21 mouse cellular contexts compared by ENCODE assay signal in genomic region chr9:46086826-46087225, GRCm38 (mm10).
DNase-seq lines count a peak whose midpoint lies in the region; ATAC-seq and TF ChIP-seq lines count a peak whose summit lies in the region.
"Had no signal": no experiment of that assay in that cellular context is flagged by ENCODE, and none has a peak within 500 bp of the region (broad histone marks: within the 10 kb centered on the region; RNA-seq: fewer than 3 reads in every experiment).

No protein-coding gene starts in this region.

- no peak for TF ChIP-seq CTCF in kidney, adult 2 months (conservative IDR thresholded peaks at IDR 0.05; ENCODE audit: insufficient read depth, insufficient read length, low read depth, low read length)
- TF ChIP-seq CTCF in liver, postnatal 0 days (IDR thresholded peaks at IDR 0.05; ENCODE audit: low read depth) = no peak
- no peak for TF ChIP-seq CTCF in midbrain, postnatal 0 days (IDR thresholded peaks at IDR 0.05)

- H3K4me1 ChIP-seq in kidney, adult 2 months (ENCODE audit: control insufficient read depth, insufficient read depth, low read length) = peaks cover 57% of the 10 kb centered on the region
- H3K4me1 ChIP-seq in kidney, embryonic 15.5 days = peaks cover 24% of the 10 kb centered on the region
- peaks cover 8% of the 10 kb centered on the region; the same call in 1 of the 2 replicates for H3K4me1 ChIP-seq in liver, embryonic 11.5 days (replicated peaks; ENCODE audit: control insufficient read depth, insufficient read depth, low read length)
- H3K4me1 ChIP-seq in liver, postnatal 0 days (ENCODE audit: insufficient read depth) = peaks cover 25% of the 10 kb centered on the region
- peaks cover 4% of the 10 kb centered on the region; the same call in 1 of the 2 replicates for H3K4me1 ChIP-seq in midbrain, postnatal 0 days (ENCODE audit: insufficient read depth, low read length)
- H3K4me1 ChIP-seq: intestine, embryonic 15.5 days had no signal

- H3K4me2 ChIP-seq in kidney, embryonic 15.5 days = no peak overlapping the region
- H3K4me2 ChIP-seq in liver, embryonic 11.5 days = 0 out of 2 replicates have a peak overlapping the region, but pooled peaks have one; percentile 17
- peak overlapping the region; percentile 13 for H3K4me2 ChIP-seq in liver, postnatal 0 days (ENCODE audit: low read depth, low read length)
- no peak overlapping the region for H3K4me2 ChIP-seq in midbrain, postnatal 0 days (ENCODE audit: low read depth, low read length, poor library complexity, severe bottlenecking)
- H3K4me2 ChIP-seq: forebrain, embryonic 13.5 days; heart, embryonic 12.5 days; intestine, embryonic 15.5 days; midbrain, embryonic 11.5 days had no signal

- H3K9me3 ChIP-seq in kidney, embryonic 15.5 days (replicated peaks) = no peaks in the 10 kb centered on the region
- H3K9me3 ChIP-seq in liver, embryonic 11.5 days (ENCODE audit: control insufficient read depth, low read length) = no peaks in the 10 kb centered on the region
- no peaks in the 10 kb centered on the region for H3K9me3 ChIP-seq in liver, postnatal 0 days (ENCODE audit: low read length)
- H3K9me3 ChIP-seq in midbrain, postnatal 0 days (ENCODE audit: low read length) = no peaks in the 10 kb centered on the region
- H3K9me3 ChIP-seq: forebrain, embryonic 13.5 days; heart, embryonic 12.5 days; hindbrain, embryonic 10.5 days; intestine, embryonic 15.5 days had no signal

- DNase-seq in kidney, adult 2 months = peak; percentile 78
- DNase-seq in kidney, postnatal 25 days = peak; percentile 43 to 71
- no peak for DNase-seq in liver, embryonic 11.5 days (ENCODE audit: low spot score)
- DNase-seq in liver, postnatal 0 days = no peak
- DNase-seq in frontal cortex, postnatal 25 days (ENCODE audit: low spot score in 2 of 2) = no peak
- no peak for DNase-seq in midbrain, postnatal 0 days (ENCODE audit: low spot score)
- DNase-seq: adrenal gland, postnatal 36 days; cerebellum, adult 9-10 months; heart, postnatal 10 days; lung, adult 2 months; lung, postnatal 14 days; right cerebral cortex, postnatal 14 days; thymus, postnatal 25 days had no signal

- WGBS in kidney, adult 2 months = 42% methylated on average over 3 of the region's 3 CpGs
- 72% methylated on average over 3 of the region's 3 CpGs for WGBS in kidney, embryonic 15.5 days
- WGBS in liver, embryonic 11.5 days = 72% methylated on average over 3 of the region's 3 CpGs
- WGBS in liver, postnatal 0 days (ENCODE audit: insufficient replicate concordance) = 55% methylated on average over 3 of the region's 3 CpGs
- 84% methylated on average over 3 of the region's 3 CpGs for WGBS in midbrain, postnatal 0 days

- H3K36me3 ChIP-seq in kidney, adult 2 months (ENCODE audit: control insufficient read depth, insufficient read depth, low read length) = no peaks in the 10 kb centered on the region
- H3K36me3 ChIP-seq in kidney, embryonic 15.5 days = no peaks in the 10 kb centered on the region
- H3K36me3 ChIP-seq in liver, embryonic 11.5 days (ENCODE audit: control insufficient read depth, insufficient read depth, low read length) = no peaks in the 10 kb centered on the region
- H3K36me3 ChIP-seq in liver, postnatal 0 days (replicated peaks; ENCODE audit: insufficient read depth, low read length) = no peaks in the 10 kb centered on the region
- H3K36me3 ChIP-seq in midbrain, postnatal 0 days (ENCODE audit: insufficient read depth, low read length) = no peaks in the 10 kb centered on the region
- H3K36me3 ChIP-seq: heart, embryonic 12.5 days; hindbrain, embryonic 10.5 days; intestine, embryonic 15.5 days had no signal

- no peak for ATAC-seq in kidney, embryonic 15.5 days (replicated peaks; ENCODE audit: low FRiP score)
- no peak for ATAC-seq in liver, embryonic 11.5 days (replicated peaks; ENCODE audit: low FRiP score)
- peak; percentile 87 for ATAC-seq in liver, postnatal 0 days
- ATAC-seq in granulocyte monocyte progenitor cell, adult 5-6 weeks (replicated peaks; ENCODE audit: poor library complexity, severe bottlenecking) = no peak
- no peak for ATAC-seq in midbrain, postnatal 0 days (ENCODE audit: low FRiP score)
- ATAC-seq: forebrain, embryonic 13.5 days; hindbrain, embryonic 16.5 days; intestine, embryonic 15.5 days had no signal

- no peak for TF ChIP-seq POLR2A in kidney, adult 2 months (IDR thresholded peaks at IDR 0.05; ENCODE audit: low read depth, low read length)

- H3K4me3 ChIP-seq in kidney, adult 2 months (ENCODE audit: insufficient read depth, low read depth, low read length) = no peak overlapping the region
- no peak overlapping the region for H3K4me3 ChIP-seq in kidney, embryonic 15.5 days (replicated peaks)
- H3K4me3 ChIP-seq in liver, embryonic 11.5 days (ENCODE audit: low read depth, low read length) = no peak overlapping the region
- H3K4me3 ChIP-seq in liver, postnatal 0 days (ENCODE audit: low read depth, low read length) = no peak overlapping the region
- H3K4me3 ChIP-seq in midbrain, postnatal 0 days (ENCODE audit: low read depth, low read length) = no peak overlapping the region
- H3K4me3 ChIP-seq: forebrain, embryonic 13.5 days; heart, embryonic 12.5 days; hindbrain, embryonic 10.5 days; intestine, embryonic 15.5 days had no signal

- no peak for TF ChIP-seq EP300 in liver, postnatal 0 days (IDR thresholded peaks at IDR 0.05; ENCODE audit: low read depth)

- H3K9ac ChIP-seq in kidney, embryonic 15.5 days = no peak overlapping the region
- no peak overlapping the region for H3K9ac ChIP-seq in liver, embryonic 11.5 days (ENCODE audit: low read depth, low read length)
- H3K9ac ChIP-seq in liver, postnatal 0 days (replicated peaks) = no peak overlapping the region
- no peak overlapping the region for H3K9ac ChIP-seq in midbrain, postnatal 0 days (replicated peaks; ENCODE audit: low read length, poor library complexity, severe bottlenecking)
- H3K9ac ChIP-seq: forebrain, embryonic 13.5 days; heart, embryonic 12.5 days; intestine, embryonic 15.5 days had no signal

- no peaks in the 10 kb centered on the region for H3K27me3 ChIP-seq in kidney, adult 2 months (replicated peaks; ENCODE audit: control insufficient read depth, insufficient read depth, low read length)
- H3K27me3 ChIP-seq in kidney, embryonic 15.5 days = no peaks in the 10 kb centered on the region
- H3K27me3 ChIP-seq in liver, embryonic 11.5 days (replicated peaks; ENCODE audit: control insufficient read depth, insufficient read depth, low read length) = no peaks in the 10 kb centered on the region
- no peaks in the 10 kb centered on the region for H3K27me3 ChIP-seq in liver, postnatal 0 days (ENCODE audit: insufficient read depth, low read length)
- no peaks in the 10 kb centered on the region for H3K27me3 ChIP-seq in midbrain, postnatal 0 days (ENCODE audit: insufficient read depth, low read length)
- H3K27me3 ChIP-seq: forebrain, embryonic 13.5 days; heart, embryonic 12.5 days; intestine, embryonic 15.5 days had no signal

- peak overlapping the region; percentile 58 for H3K27ac ChIP-seq in kidney, adult 2 months (ENCODE audit: insufficient read depth, low read depth, low read length)
- H3K27ac ChIP-seq in kidney, embryonic 15.5 days = no peak overlapping the region
- peak overlapping the region; percentile 56 for H3K27ac ChIP-seq in liver, embryonic 11.5 days (ENCODE audit: low read depth, low read length)
- H3K27ac ChIP-seq in liver, postnatal 0 days (ENCODE audit: low read depth) = peak overlapping the region; percentile 94
- H3K27ac ChIP-seq in midbrain, postnatal 0 days (ENCODE audit: low read depth, low read length) = no peak overlapping the region
- H3K27ac ChIP-seq: forebrain, embryonic 13.5 days; hindbrain, embryonic 10.5 days; intestine, embryonic 15.5 days had no signal

Comparison
In these comparisons a context has a peak if more than half of its experiments do, and no peak if none do; other contexts are left out.
1. H3K27ac ChIP-seq: peak in kidney, adult 2 months (single experiment), liver, embryonic 11.5 days (single experiment) and liver, postnatal 0 days (single experiment); none in kidney, embryonic 15.5 days (single experiment) and midbrain, postnatal 0 days (single experiment).
2. DNase-seq: peak in kidney, adult 2 months (single experiment) and kidney, postnatal 25 days (2 of 2); none in liver, embryonic 11.5 days (single experiment), liver, postnatal 0 days (single experiment), frontal cortex, postnatal 25 days (0 of 2) and midbrain, postnatal 0 days (single experiment).
3. H3K4me2 ChIP-seq: peak in liver, embryonic 11.5 days (single experiment) and liver, postnatal 0 days (single experiment); none in kidney, embryonic 15.5 days (single experiment) and midbrain, postnatal 0 days (single experiment).